Mouse (Mus musculus): ENCODE results near the gene Ccdc60. TPM values are rescaled to one million over a fixed set of nuclear protein-coding genes. Genes with fewer than 3 reads are reported as not detected.

Gene Ccdc60
- total and polyA plus RNA-seq, 3 experiments: not detected

GRCm38 (mm10) chr5:116116567-116116966, 172.2 kb downstream of the Ccdc60 start:
- Histone ChIP-seq H3K9me3 (replicated peaks; ENCODE audit: insufficient read depth, low read length) (no peaks in the 10 kb centered on the region), H3K27me3 (ENCODE audit: control insufficient read depth in 1 of 2, insufficient read depth in 2 of 2, low read length in 2 of 2) (no peaks in the 10 kb centered on the region)
- DNase-seq (ENCODE audit: low read depth, low spot score): peak; percentile 8

GRCm38 (mm10) chr5:116116110-116116509, 172.7 kb downstream of the Ccdc60 start:
- no peak for TF ChIP-seq MAZ (IDR thresholded peaks at IDR 0.05; ENCODE audit: low read depth, low read length)
- no peak for TF ChIP-seq KAT2A (conservative IDR thresholded peaks at IDR 0.05; ENCODE audit: low read depth, low read length)
- TF ChIP-seq RAD21 (IDR thresholded peaks at IDR 0.05; ENCODE audit: low read depth, low read length): no peak
- no peak for TF ChIP-seq BHLHE40 (IDR thresholded peaks at IDR 0.05; ENCODE audit: borderline replicate concordance, low read depth, low read length)
- TF ChIP-seq POLR2AphosphoS5 (IDR thresholded peaks at IDR 0.05; ENCODE audit: borderline replicate concordance, low read depth, low read length): no peak
- TF ChIP-seq MXI1 (IDR thresholded peaks at IDR 0.05; ENCODE audit: low read depth, low read length): no peak
- no peak for TF ChIP-seq CHD2 (IDR thresholded peaks at IDR 0.05; ENCODE audit: low read length)
- Histone ChIP-seq H3K27ac (ENCODE audit: control insufficient read depth, low read depth, low read length) (no peak overlapping the region), H3K79me2 (ENCODE audit: control insufficient read depth, insufficient read depth, low read length, poor library complexity) (no peaks in the 10 kb centered on the region), H3K27me3 (ENCODE audit: control insufficient read depth in 1 of 2, insufficient read depth in 2 of 2, low read length in 2 of 2) (no peaks in the 10 kb centered on the region), H3K9me3 (replicated peaks; ENCODE audit: insufficient read depth, low read length) (no peaks in the 10 kb centered on the region), H3K9ac (ENCODE audit: control insufficient read depth, low read depth, low read length, poor library complexity, severe bottlenecking) (no peak overlapping the region), H3K4me3 (ENCODE audit: control insufficient read depth in 1 of 2, insufficient read depth in 1 of 2, low read depth in 2 of 2, low read length in 2 of 2) (no peak overlapping the region), H3K36me3 (ENCODE audit: control insufficient read depth in 1 of 2, insufficient read depth in 2 of 2, low read length in 2 of 2) (no peaks in the 10 kb centered on the region), H3K4me1 (ENCODE audit: control insufficient read depth in 1 of 2, insufficient read depth in 2 of 2, low read length in 2 of 2) (no peaks in the 10 kb centered on the region)
- DNase-seq (ENCODE audit: low read depth, low spot score): no peak

More at GRCm38 (mm10) chr5:116116567-116116966, 172.2 kb downstream of the Ccdc60 start:
- Histone ChIP-seq H3K4me3 (ENCODE audit: control insufficient read depth in 1 of 2, insufficient read depth in 1 of 2, low read depth in 2 of 2, low read length in 2 of 2) (no peak overlapping the region), H3K4me1 (ENCODE audit: control insufficient read depth in 1 of 2, insufficient read depth in 2 of 2, low read length in 2 of 2) (no peaks in the 10 kb centered on the region), H3K9ac (ENCODE audit: control insufficient read depth, low read depth, low read length, poor library complexity, severe bottlenecking) (no peak overlapping the region), H3K79me2 (ENCODE audit: control insufficient read depth, insufficient read depth, low read length, poor library complexity) (no peaks in the 10 kb centered on the region), H3K36me3 (ENCODE audit: control insufficient read depth in 1 of 2, insufficient read depth in 2 of 2, low read length in 2 of 2) (no peaks in the 10 kb centered on the region), H3K27ac (ENCODE audit: control insufficient read depth, low read depth, low read length) (no peak overlapping the region)
- TF ChIP-seq USF2 (IDR thresholded peaks at IDR 0.05; ENCODE audit: borderline replicate concordance in 1 of 2, insufficient read depth in 1 of 2, low read depth in 1 of 2, low read length in 2 of 2): no peak
- no peak for TF ChIP-seq CHD2 (IDR thresholded peaks at IDR 0.05; ENCODE audit: low read length)
- peak; percentile 9; the same call in 1 of the 2 replicates for TF ChIP-seq SMC3 (IDR thresholded peaks at IDR 0.05; ENCODE audit: low read depth, low read length)
- TF ChIP-seq MAFK (IDR thresholded peaks at IDR 0.05; ENCODE audit: borderline replicate concordance, low read depth, low read length): no peak
- TF ChIP-seq ZC3H11A (IDR thresholded peaks at IDR 0.05; ENCODE audit: low read depth, low read length): no peak
- no peak for TF ChIP-seq BHLHE40 (IDR thresholded peaks at IDR 0.05; ENCODE audit: borderline replicate concordance, low read depth, low read length)
- peak; percentile 4; the same call in 1 of the 2 replicates for TF ChIP-seq RAD21 (IDR thresholded peaks at IDR 0.05; ENCODE audit: low read depth, low read length)
- TF ChIP-seq E2F4 (IDR thresholded peaks at IDR 0.05; ENCODE audit: borderline replicate concordance, low read depth, low read length): no peak
- peak; percentile 59 to 79 (median 70) for TF ChIP-seq CTCF (IDR thresholded peaks at IDR 0.05 in 2 of 3, conservative IDR thresholded peaks at IDR 0.05 in 1 of 3; ENCODE audit: control insufficient read depth in 1 of 3, insufficient read depth in 1 of 3, low read depth in 2 of 3, low read length in 3 of 3, poor library complexity in 1 of 3, severe bottlenecking in 1 of 3)
- no peak for TF ChIP-seq GABPA (IDR thresholded peaks at IDR 0.05; ENCODE audit: low read depth, low read length)
- no peak for TF ChIP-seq ZNF384 (IDR thresholded peaks at IDR 0.05; ENCODE audit: low read depth, low read length)
- TF ChIP-seq USF1 (IDR thresholded peaks at IDR 0.05; ENCODE audit: low read depth, low read length): no peak
- TF ChIP-seq MXI1 (IDR thresholded peaks at IDR 0.05; ENCODE audit: low read depth, low read length): no peak

Measured in MEL (cell line).